Mouse (Mus musculus) limb, embryonic 11.5 days (tissue): ENCODE measurements at regions not wholly inside any gene's neighbourhood (a gene's known extent, or its start where the extent isn't known, plus 50 kb on each side); places are given as distances from the start of the nearest gene placed in this dataset.
A peak's percentile ranks its signal among the peaks of the same experiment; 100 is the strongest.

Source experiments
- ATAC-seq: fragments of 200-750 bp; cut with Nextera tagmentation; 2 replicates; pipeline ENCODE4 v1.8.0; 2017; ENCODE audit warnings: low read depth; ENCODE audit not compliant: insufficient number of reproducible peaks, low FRiP score, low TSS enrichment
- DNase-seq: peaks from one replicate; pipeline ENCODE4 v3.0.0-alpha.2; 2015; ENCODE audit warnings: low spot score
- H3K27ac ChIP-seq: fragments of 300-500 bp; sonication (generic); replicated peaks from 2 replicates; pipeline ENCODE4 v1.5.1; 2014; ENCODE audit warnings: low read depth, mild to moderate bottlenecking, low read length
- H3K27me3 ChIP-seq: fragments of 300-500 bp; sonication (generic); 2 replicates; pipeline ENCODE4 v1.6.1; 2014; ENCODE audit warnings: mild to moderate bottlenecking, low read length, mixed read lengths; ENCODE audit not compliant: control insufficient read depth, insufficient read depth
- H3K36me3 ChIP-seq: fragments of 300-500 bp; sonication (generic); 2 replicates; pipeline ENCODE4 v1.6.1; 2014; ENCODE audit warnings: mild to moderate bottlenecking, low read length, moderate library complexity, mixed read lengths; ENCODE audit not compliant: control insufficient read depth, insufficient read depth
- H3K4me1 ChIP-seq: fragments of 300-500 bp; sonication (generic); 2 replicates; pipeline ENCODE4 v1.6.1; 2014; ENCODE audit warnings: low read length, mixed read lengths; ENCODE audit not compliant: control insufficient read depth, insufficient read depth
- H3K4me2 ChIP-seq: fragments of 300-500 bp; sonication (generic); 2 replicates; pipeline ENCODE4 v1.6.1; 2014; ENCODE audit warnings: low read depth, mild to moderate bottlenecking, moderate library complexity; ENCODE audit not compliant: severe bottlenecking
- H3K4me3 ChIP-seq: fragments of 300-500 bp; sonication (generic); 2 replicates; pipeline ENCODE4 v1.5.1; 2014; ENCODE audit warnings: low read depth, low read length
- H3K9ac ChIP-seq: fragments of 300-500 bp; sonication (generic); 2 replicates; pipeline ENCODE4 v1.6.1; 2014; ENCODE audit warnings: mild to moderate bottlenecking, low read length
- H3K9me3 ChIP-seq: fragments of 300-500 bp; sonication (generic); 2 replicates; pipeline ENCODE4 v1.6.1; 2016; ENCODE audit warnings: low read length; ENCODE audit not compliant: control insufficient read depth
- WGBS: fragments of 180-500 bp; shearing (Covaris S2); extraction: QIAGEN DNeasy Blood & Tissue Kit; methylation state at CpG from one replicate; pipeline ENCODE4 v1.1.7; 2014; 5-methylcytosine and 5-hydroxymethylcytosine counted together

DNA sequence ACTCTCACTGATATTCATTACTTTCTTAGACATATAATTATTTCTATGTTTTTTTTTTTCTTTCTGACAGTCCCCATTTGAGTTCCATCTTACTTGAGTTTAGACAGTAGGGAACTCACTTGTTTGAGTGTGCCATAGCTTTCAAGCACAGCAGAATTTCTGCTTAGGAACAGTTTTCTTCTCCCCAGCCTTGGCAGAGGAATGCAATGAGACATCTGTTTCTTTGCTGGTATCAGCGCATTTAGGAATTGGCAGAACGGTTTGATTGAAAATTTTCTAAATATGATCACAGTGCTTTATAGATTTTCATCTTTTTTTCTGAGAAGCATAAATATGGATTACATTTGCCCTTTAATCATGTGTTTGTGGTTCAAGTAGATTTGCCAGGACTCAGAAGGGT, 448.6 kb downstream of the Chl1 start:
- H3K9me3 ChIP-seq, result no peaks in the 10 kb centered on the region
- H3K36me3 ChIP-seq, result no peaks in the 10 kb centered on the region
- ATAC-seq, result no peak
- H3K9ac ChIP-seq, result no peak overlapping the region
- no peak for DNase-seq
- H3K4me2 ChIP-seq, result no peak overlapping the region
- no peaks in the 10 kb centered on the region for H3K27me3 ChIP-seq
- H3K4me3 ChIP-seq, result no peak overlapping the region
- 93% methylated on average over 2 of the region's 2 CpGs for WGBS
- H3K4me1 ChIP-seq, result no peaks in the 10 kb centered on the region
- no peak overlapping the region for H3K27ac ChIP-seq

DNA sequence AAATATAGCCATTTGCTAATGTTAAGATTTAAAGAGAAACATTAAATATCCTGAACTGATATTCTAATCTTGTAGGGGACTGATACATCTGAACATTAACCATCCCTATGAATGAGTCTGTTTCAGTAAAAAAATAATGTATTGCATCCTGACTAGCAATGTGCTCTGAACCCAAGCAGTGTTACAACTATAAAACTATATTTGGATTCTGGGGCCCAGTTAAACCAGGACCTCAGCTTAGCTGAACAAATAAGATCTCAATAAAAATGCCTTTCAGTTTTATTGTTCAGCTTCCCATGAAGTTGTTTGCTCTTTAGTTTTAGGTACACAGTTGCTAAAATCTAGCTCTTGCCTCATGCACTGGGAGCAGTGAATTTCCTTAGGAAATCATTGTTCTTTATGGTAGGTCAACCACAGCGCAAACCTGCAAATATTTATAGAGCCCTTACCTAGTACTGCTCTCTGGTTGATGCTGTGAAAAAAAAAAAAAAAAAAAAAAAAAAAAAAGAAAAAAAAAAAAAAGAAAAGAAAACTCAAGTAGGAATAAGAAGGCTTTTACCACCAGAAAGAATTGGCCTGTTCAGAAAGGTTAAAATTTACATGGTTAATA, 457.5 kb downstream of the Chl1 start:
- Histone ChIP-seq H3K4me3 (no peak overlapping the region), H3K4me1 (no peaks in the 10 kb centered on the region), H3K27me3 (no peaks in the 10 kb centered on the region), H3K9ac (no peak overlapping the region), H3K27ac (no peak overlapping the region), H3K9me3 (no peaks in the 10 kb centered on the region), H3K4me2 (no peak overlapping the region), H3K36me3 (no peaks in the 10 kb centered on the region)
- no peak for ATAC-seq
- 82% methylated on average over 1 of the region's 1 CpGs for WGBS
- DNase-seq, result no peak

DNA sequence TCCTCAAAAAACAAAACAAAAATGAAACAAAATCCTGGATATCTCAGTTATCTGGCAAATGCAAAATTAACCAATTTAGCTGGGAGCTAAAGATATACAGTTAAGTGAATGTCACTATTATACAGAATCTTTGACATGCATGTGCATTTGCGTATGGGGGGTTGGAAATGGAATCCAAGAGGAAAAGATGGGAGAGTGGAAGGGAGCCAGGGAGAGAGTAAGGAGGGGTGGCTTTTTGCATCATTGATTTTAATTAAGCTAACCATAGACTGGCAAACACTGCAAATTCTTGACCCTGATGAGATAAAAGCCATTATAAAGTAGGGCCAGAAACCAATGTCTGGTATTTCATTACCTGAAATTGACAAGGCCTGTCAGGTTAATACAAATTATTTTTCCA, 488.8 kb downstream of the Chl1 start:
- H3K9me3 ChIP-seq, result no peaks in the 10 kb centered on the region

DNA sequence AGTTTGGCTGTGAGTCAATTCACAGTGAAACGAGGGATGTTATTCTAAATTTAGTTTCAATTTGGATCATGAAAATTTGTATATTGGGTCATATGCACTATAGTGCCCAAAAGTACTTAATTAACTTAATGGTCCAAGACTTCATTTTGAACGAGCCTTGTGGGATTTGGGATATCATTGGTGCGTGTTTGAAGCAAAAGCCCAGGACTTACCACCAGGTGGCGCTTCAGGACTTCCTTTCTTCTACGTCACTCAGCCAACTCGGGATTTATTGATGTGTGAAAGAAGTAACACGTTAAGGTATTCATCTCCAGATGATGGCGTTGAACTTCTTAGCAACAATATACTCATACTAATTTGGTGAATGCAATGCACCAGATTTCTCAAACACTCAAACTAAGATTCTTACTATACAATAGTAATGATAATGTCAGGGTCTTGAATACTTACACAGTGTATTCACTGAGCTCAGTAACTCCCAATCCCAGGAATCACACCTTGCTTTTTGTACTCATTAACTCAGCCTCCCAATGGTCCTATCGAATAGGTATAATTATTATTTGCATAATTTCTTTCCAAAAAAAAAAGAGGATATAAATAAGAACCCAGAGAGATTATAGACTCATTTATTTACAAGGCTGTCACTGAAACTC, 464.0 kb upstream of the Cntn6 start:
- DNase-seq (peak; percentile 83), ATAC-seq (peak; percentile 47; the same call in 1 of the 2 replicates)
- Histone ChIP-seq H3K9me3 (no peaks in the 10 kb centered on the region), H3K4me1 (no peaks in the 10 kb centered on the region), H3K27ac (no peak overlapping the region), H3K36me3 (no peaks in the 10 kb centered on the region), H3K4me2 (no peak overlapping the region), H3K4me3 (no peak overlapping the region), H3K9ac (no peak overlapping the region), H3K27me3 (no peaks in the 10 kb centered on the region)
- 13% methylated on average over 9 of the region's 9 CpGs for WGBS

More for the DNA sequence above, 488.8 kb downstream of the Chl1 start:
- Histone ChIP-seq H3K9ac (no peak overlapping the region), H3K4me2 (no peak overlapping the region), H3K27ac (no peak overlapping the region), H3K4me1 (no peaks in the 10 kb centered on the region), H3K36me3 (no peaks in the 10 kb centered on the region), H3K27me3 (no peaks in the 10 kb centered on the region), H3K4me3 (no peak overlapping the region)
- 94% methylated on average over 1 of the region's 1 CpGs for WGBS
- DNase-seq (no peak), ATAC-seq (no peak)

DNA sequence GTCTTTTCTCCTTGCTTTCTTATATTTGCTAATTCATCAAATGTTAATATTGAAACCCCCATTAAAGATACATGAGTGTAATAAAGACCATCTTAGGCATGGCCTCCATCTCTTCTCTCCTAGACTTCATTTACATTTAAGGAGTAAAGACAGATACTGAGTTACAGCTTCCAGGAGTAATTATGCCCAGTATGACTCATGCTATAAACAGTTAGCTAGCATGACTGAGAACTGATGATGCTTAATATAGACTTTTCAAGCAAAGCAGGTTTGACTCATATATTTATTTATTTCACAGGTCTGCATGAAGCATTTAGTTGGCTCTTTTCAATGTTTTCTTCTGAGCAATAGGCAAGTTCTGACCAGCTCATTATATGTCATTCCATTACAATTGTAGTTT, 453.7 kb upstream of the Cntn6 start:
- no peak overlapping the region for H3K4me2 ChIP-seq
- no peaks in the 10 kb centered on the region for H3K9me3 ChIP-seq
- no peak overlapping the region for H3K4me3 ChIP-seq
- no peaks in the 10 kb centered on the region for H3K4me1 ChIP-seq
- H3K27me3 ChIP-seq, result no peaks in the 10 kb centered on the region
- H3K27ac ChIP-seq, result no peak overlapping the region
- H3K36me3 ChIP-seq, result no peaks in the 10 kb centered on the region
- DNase-seq (no peak), ATAC-seq (no peak)
- no peak overlapping the region for H3K9ac ChIP-seq

DNA sequence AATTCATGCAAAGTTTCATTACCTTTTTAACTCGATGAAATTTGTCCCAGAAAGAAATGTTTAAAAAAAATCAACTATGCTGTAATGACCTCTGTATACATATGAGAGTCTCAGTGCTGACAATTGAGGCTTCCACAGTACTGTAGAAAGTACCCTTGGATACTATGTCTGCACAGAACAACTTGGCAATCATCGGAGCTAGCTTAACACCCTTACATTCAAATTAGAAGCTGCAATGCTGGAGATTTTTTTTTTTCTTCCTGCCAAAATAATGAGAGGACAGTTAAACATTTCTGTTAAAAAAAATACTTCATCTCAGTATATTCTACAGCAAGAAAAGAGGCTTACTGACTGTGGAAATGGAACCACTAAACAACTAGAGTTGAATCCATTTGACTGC, 452.1 kb upstream of the Cntn6 start:
- Histone ChIP-seq H3K9ac (no peak overlapping the region), H3K36me3 (no peaks in the 10 kb centered on the region), H3K9me3 (no peaks in the 10 kb centered on the region), H3K4me2 (no peak overlapping the region), H3K4me1 (no peaks in the 10 kb centered on the region), H3K27me3 (no peaks in the 10 kb centered on the region), H3K27ac (no peak overlapping the region), H3K4me3 (no peak overlapping the region)
- DNase-seq, result no peak
- 90% methylated on average over 2 of the region's 2 CpGs for WGBS
- ATAC-seq, result no peak

DNA sequence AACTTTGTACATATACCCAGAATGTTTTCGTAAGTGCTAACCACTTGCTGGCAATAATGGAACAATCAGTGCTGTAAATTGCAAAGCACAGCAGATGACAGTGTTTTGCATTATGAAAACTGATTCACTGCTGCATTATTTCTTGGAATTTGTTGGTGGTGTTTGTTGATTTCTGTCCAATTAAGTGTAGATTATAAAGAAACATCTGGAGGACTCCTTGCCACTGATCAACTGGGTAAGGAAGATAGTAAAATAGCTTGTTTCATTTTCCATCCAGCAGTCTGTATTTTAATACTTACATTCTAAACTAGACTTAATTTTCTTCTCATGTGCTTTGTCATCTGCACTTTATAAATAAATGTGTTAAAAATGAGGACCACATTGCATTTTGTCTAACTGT, 436.6 kb upstream of the Cntn6 start:
- Histone ChIP-seq H3K27me3 (no peaks in the 10 kb centered on the region), H3K9ac (no peak overlapping the region), H3K27ac (no peak overlapping the region), H3K4me3 (no peak overlapping the region), H3K36me3 (no peaks in the 10 kb centered on the region), H3K9me3 (no peaks in the 10 kb centered on the region), H3K4me1 (no peaks in the 10 kb centered on the region), H3K4me2 (no peak overlapping the region)
- 83% methylated on average over 1 of the region's 1 CpGs for WGBS
- no peak for ATAC-seq
- no peak for DNase-seq

DNA sequence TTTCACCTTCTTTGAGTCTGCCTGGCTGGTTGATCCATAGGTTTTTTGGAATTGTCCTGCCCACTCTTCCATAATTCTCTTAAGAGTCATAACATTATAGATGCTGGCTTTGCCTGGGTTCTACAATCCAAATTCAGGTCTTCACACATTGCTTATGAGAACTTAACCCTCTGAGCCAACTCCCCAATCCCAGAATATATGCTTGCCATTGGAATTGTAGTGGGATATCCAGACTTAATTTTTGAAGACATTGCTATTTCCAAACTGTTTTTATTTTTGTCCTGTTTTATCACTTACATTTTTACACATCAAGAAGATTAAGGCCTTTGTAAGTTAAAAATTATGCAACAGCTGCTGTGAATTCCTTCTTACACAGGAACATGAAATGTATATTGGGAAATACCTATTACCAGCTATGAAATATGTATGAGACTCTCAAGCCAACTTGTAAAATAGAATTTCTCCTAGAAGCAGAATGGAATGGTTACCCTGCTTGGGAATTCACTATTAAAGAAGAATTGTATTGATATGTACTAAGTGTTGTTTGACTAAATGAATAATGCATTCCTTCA, 430.8 kb upstream of the Cntn6 start:
- Histone ChIP-seq H3K4me1 (no peaks in the 10 kb centered on the region), H3K4me2 (no peak overlapping the region), H3K4me3 (no peak overlapping the region), H3K27ac (no peak overlapping the region), H3K9ac (no peak overlapping the region), H3K36me3 (no peaks in the 10 kb centered on the region), H3K9me3 (no peaks in the 10 kb centered on the region), H3K27me3 (no peaks in the 10 kb centered on the region)
- DNase-seq (no peak), ATAC-seq (no peak)

DNA sequence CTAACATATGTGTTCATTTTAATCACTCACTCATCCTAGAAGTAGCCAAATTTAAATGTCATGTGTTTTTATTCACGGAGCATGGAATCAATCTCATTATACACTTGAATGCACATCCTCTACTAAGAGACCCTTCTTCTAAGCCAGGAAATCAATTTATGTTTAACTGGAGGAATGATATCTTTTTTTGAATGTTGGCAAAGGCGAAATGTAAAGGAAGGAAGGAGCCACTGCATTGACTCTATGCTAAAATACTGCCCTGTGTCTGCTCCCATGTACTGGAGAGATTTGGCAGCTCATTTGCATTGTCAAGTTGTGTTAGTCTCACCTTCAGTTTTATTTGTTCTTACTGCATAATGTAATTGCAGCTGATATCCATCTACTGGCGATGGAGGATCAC, 412.0 kb upstream of the Cntn6 start:
- DNase-seq (no peak), ATAC-seq (no peak)
- Histone ChIP-seq H3K36me3 (no peaks in the 10 kb centered on the region), H3K27me3 (no peaks in the 10 kb centered on the region), H3K4me1 (no peaks in the 10 kb centered on the region), H3K9ac (no peak overlapping the region), H3K9me3 (no peaks in the 10 kb centered on the region), H3K4me2 (no peak overlapping the region), H3K27ac (no peak overlapping the region), H3K4me3 (no peak overlapping the region)
- 86% methylated on average over 3 of the region's 3 CpGs for WGBS
